Mouse (Mus musculus) thymus, adult 2 months (tissue): ENCODE results near the gene Gpcpd1. TPM values are rescaled to one million over a fixed set of nuclear protein-coding genes. Genes with fewer than 3 reads are reported as not detected.

Experiments
- DNase-seq: peaks from one replicate; pipeline ENCODE4 v3.0.0; 2021
- H3K27ac ChIP-seq: fragments of 200-500 bp; 2 replicates; pipeline ENCODE4 v1.5.1; 2012; ENCODE audit warnings: low read length, control low read depth; ENCODE audit not compliant: control insufficient read depth, insufficient read depth
- H3K27me3 ChIP-seq: fragments of 200-500 bp; 2 replicates; pipeline ENCODE4 v1.6.1; 2012; ENCODE audit warnings: mild to moderate bottlenecking, low read length, moderate library complexity, mixed read lengths; ENCODE audit not compliant: control insufficient read depth, insufficient read depth
- H3K36me3 ChIP-seq: fragments of 200-500 bp; 2 replicates; pipeline ENCODE4 v1.6.1; 2012; ENCODE audit warnings: mild to moderate bottlenecking, low read length, moderate library complexity; ENCODE audit not compliant: control insufficient read depth, insufficient read depth
- H3K4me1 ChIP-seq: fragments of 200-500 bp; replicated peaks from 2 replicates; pipeline ENCODE4 v1.6.1; 2012; ENCODE audit warnings: low read length; ENCODE audit not compliant: control insufficient read depth, insufficient read depth
- H3K4me3 ChIP-seq: fragments of 200-500 bp; 2 replicates; pipeline ENCODE4 v1.5.1; 2012; ENCODE audit warnings: mild to moderate bottlenecking, low read length, control low read depth, moderate library complexity; ENCODE audit not compliant: control insufficient read depth, insufficient read depth
- CTCF ChIP-seq: fragments of 200-500 bp; IDR thresholded peaks from 2 replicates; pipeline ENCODE4 v1.5.1; 2012; ENCODE audit warnings: mild to moderate bottlenecking, control low read depth, low read length, moderate library complexity, borderline replicate concordance; ENCODE audit not compliant: control insufficient read depth, poor library complexity, insufficient read depth; ENCODE audit errors: extremely low read depth
- POLR2A ChIP-seq: fragments of 200-500 bp; IDR thresholded peaks from 2 replicates; pipeline ENCODE4 v1.6.1; 2012; ENCODE audit warnings: mild to moderate bottlenecking, low read length, control low read depth, moderate library complexity; ENCODE audit not compliant: control insufficient read depth, poor library complexity, insufficient read depth; ENCODE audit errors: extremely low read depth
- WGBS: fragments of 180-500 bp; shearing (Covaris S2); methylation state at CpG from one replicate; pipeline ENCODE4 v1.1.7; 2018; 5-methylcytosine and 5-hydroxymethylcytosine counted together
- polyA plus RNA-seq: library from polyadenylated mRNA; depleted of rRNA; stranded (reverse); fragments of >200 nt; gene quantifications from 2 replicates; pipeline ENCODE4 v1.2.3, GENCODE M21; 2012

Gpcpd1 gene
- polyA plus RNA-seq, 1 experiment, result 13.9 TPM

GRCm38 (mm10) chr2:132526894-132527532 is 60.5 kb downstream of the Gpcpd1 start:
- Histone ChIP-seq H3K4me3 (no peak overlapping the region), H3K4me1 (no peaks in the 10 kb centered on the region), H3K36me3 (peaks cover 26% of the 10 kb centered on the region), H3K27ac (no peak overlapping the region), H3K27me3 (no peaks in the 10 kb centered on the region)
- DNase-seq, result no peak
- TF ChIP-seq POLR2A (no peak), CTCF (no peak)
- WGBS, result 87% methylated on average over 10 of the region's 10 CpGs

DNA sequence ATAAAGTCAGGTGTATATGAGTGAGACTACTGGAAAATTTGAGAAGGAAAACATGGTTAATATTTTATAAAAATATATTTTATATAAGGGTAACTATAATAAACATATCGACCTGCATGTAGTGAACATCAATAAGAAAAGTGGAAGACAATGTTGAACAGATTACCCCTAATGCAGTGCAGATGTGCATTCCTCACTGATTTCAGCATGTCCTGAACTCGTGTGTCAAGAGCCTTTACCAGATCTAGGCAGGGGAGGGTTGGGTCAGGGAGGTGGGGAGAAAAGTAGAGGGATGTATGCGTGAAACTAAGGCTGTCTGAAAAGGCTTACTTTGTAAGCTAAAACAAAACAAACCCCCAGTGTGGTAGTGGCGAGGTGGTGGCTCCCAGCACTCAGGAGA is 61.4 kb downstream of the Gpcpd1 start:
- TF ChIP-seq POLR2A (no peak), CTCF (no peak)
- no peak overlapping the region for H3K27ac ChIP-seq
- no peaks in the 10 kb centered on the region for H3K4me1 ChIP-seq
- WGBS, result 93% methylated on average over 4 of the region's 4 CpGs
- no peak overlapping the region for H3K4me3 ChIP-seq
- peaks cover 17% of the 10 kb centered on the region for H3K36me3 ChIP-seq
- no peak for DNase-seq
- H3K27me3 ChIP-seq, result no peaks in the 10 kb centered on the region

- Histone ChIP-seq H3K27ac (no peak overlapping the region), H3K36me3 (no peaks in the 10 kb centered on the region), H3K27me3 (no peaks in the 10 kb centered on the region), H3K4me1 (peaks cover 48% of the 10 kb centered on the region), H3K4me3 (no peak overlapping the region)
- 92% methylated on average over 18 of the region's 18 CpGs for WGBS
- TF ChIP-seq POLR2A (no peak), CTCF (no peak)
- no peak for DNase-seq
These were observed 69.3 kb downstream of the Gpcpd1 start for GRCm38 (mm10) chr2:132518021-132518901.

DNA sequence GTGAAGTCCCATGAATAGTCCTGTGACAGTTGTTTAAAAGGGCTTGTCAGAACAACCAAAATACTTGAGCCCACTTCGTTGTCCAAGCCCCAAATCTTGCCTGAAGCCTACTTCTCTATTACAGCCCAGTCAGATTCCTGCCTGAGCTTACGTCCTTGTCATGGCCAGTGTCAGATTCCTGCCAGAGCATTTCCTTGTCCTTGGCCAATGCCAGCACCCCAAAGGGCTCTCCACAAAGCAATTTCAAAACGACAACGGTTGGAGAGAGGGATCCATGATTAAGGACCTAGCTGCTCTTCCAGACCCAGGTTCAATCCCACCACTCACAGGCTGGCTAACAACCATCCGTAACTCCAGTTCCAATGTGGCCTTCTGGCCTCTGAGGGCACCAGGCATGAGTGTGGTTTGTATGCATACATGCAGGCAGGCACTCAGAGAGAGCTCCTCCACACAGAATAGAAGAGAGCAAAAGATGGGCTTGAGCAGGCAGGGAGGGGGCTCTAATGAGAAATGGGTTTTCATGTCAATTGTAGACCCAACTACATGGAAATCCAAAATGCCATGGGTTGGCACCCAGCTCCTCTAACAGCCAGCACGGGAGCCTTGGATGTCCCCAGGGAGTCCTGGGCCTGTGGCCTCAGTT is 70.2 kb downstream of the Gpcpd1 start:
- Histone ChIP-seq H3K4me3 (no peak overlapping the region), H3K4me1 (peaks cover 55% of the 10 kb centered on the region), H3K36me3 (no peaks in the 10 kb centered on the region), H3K27me3 (no peaks in the 10 kb centered on the region), H3K27ac (no peak overlapping the region)
- WGBS, result 94% methylated on average over 6 of the region's 6 CpGs
- DNase-seq, result no peak
- TF ChIP-seq POLR2A (no peak), CTCF (no peak)

DNA sequence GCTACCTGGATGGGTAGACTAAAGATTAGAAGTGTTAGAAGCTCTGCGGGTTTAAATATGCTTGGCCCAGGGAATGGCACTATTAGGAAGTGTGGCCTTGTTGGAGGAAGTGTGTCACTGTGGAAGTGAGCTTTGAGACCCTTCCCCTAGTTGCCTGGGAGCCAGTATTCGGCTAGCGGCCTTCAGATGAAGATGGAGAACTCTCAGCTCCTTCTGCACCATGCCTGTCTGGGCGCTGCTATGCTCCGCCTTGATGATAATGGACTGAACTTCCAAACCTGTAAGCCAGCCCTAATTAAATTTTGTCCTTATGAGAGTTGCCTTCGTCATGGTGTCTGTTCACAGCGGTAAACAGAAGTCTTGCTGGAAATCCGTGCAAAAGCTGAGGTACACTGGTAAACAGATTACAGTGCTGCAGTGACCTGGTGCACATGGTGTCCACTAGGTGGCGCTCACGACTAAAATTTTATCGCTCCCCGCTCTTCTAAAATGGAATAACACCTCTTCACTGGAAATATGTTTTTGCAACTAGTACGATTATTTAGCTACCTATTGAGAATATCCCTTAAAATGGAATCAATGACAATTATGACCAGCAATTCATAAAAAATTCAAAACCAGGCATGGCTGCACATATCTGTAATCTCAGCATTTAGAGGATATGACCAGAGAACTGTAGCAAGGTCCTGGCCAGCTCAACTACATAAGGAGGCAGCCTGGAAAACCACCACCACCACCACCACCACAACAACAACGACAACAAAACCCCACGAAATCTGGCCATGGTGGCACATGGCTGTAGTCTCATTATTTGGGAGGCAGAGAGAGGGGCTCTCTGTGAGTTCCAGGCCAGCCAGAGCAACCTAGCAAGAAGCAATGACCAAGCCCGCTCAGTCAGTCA is 71.1 kb downstream of the Gpcpd1 start:
- Histone ChIP-seq H3K36me3 (no peaks in the 10 kb centered on the region), H3K4me3 (no peak overlapping the region), H3K27me3 (no peaks in the 10 kb centered on the region), H3K27ac (no peak overlapping the region), H3K4me1 (peaks cover 55% of the 10 kb centered on the region)
- DNase-seq, result peak; percentile 79
- 34% methylated on average over 16 of the region's 16 CpGs for WGBS
- TF ChIP-seq POLR2A (no peak), CTCF (no peak)

- 95% methylated on average over 13 of the region's 13 CpGs for WGBS
- Histone ChIP-seq H3K36me3 (no peaks in the 10 kb centered on the region), H3K4me3 (no peak overlapping the region), H3K4me1 (peaks cover 60% of the 10 kb centered on the region), H3K27ac (peak overlapping the region; percentile 33; the same call in 1 of the 2 replicates), H3K27me3 (no peaks in the 10 kb centered on the region)
- DNase-seq, result no peak
- TF ChIP-seq CTCF, result no peak
- no peak for TF ChIP-seq POLR2A
These were observed 71.9 kb downstream of the Gpcpd1 start for GRCm38 (mm10) chr2:132515607-132516006.
